Mouse (Mus musculus) cerebellum, adult (tissue): ENCODE results near the gene Dynlrb2.

Experiments used
- ATAC-seq: cut with Nextera tagmentation; 2 replicates; pipeline ENCODE4 v1.9.2; 2017; ENCODE audit warnings: mild to moderate bottlenecking, moderate library complexity, mixed read lengths; ENCODE audit not compliant: insufficient number of reproducible peaks, low FRiP score, low TSS enrichment

Gene Dynlrb2

GRCm38 (mm10) chr8:116536786-116537185 lies 32.0 kb downstream of the Dynlrb2 start:
- no peak for ATAC-seq

- ATAC-seq: no peak
Measured at GRCm38 (mm10) chr8:116538763-116539162, 34.0 kb downstream of the Dynlrb2 start.

GRCm38 (mm10) chr8:116540136-116540535 lies 35.4 kb downstream of the Dynlrb2 start:
- ATAC-seq: no peak

- peak; percentile 88 for ATAC-seq
Measured at GRCm38 (mm10) chr8:116542842-116543241, 38.1 kb downstream of the Dynlrb2 start.

- no peak for ATAC-seq
Measured at GRCm38 (mm10) chr8:116543366-116543765, 38.6 kb downstream of the Dynlrb2 start.

- ATAC-seq: no peak
Measured at GRCm38 (mm10) chr8:116552255-116552654, 47.5 kb downstream of the Dynlrb2 start.

- ATAC-seq: no peak
Measured at GRCm38 (mm10) chr8:116552778-116553177, 48.0 kb downstream of the Dynlrb2 start.
